Mouse (Mus musculus) urinary bladder, adult 18-20 months (tissue): Measurements from ENCODE around the gene Olfr821.
"Not testable (repeated sequence)": the region's sequence is repeated elsewhere in the genome, so short reads cannot be mapped to it uniquely, and the experiment has no call there.

Experiments
- DNase-seq, 2 experiments: peaks; one replicate each; pipeline ENCODE4 v3.0.0; 2022; ENCODE audit warnings: low spot score in 2 of 2, mixed read lengths in 2 of 2

Olfr821 gene

GRCm38 (mm10) chr10:130030048-130030447 is at the start of gene Olfr821:
TSS of gene Olfr821 (plus strand) at chr10:130030348.
- DNase-seq: no peak

- DNase-seq: not testable (repeated sequence)
Measured at GRCm38 (mm10) chr10:129981867-129982266, 48.3 kb upstream of the Olfr821 start.

GRCm38 (mm10) chr10:129984962-129985361 is 45.2 kb upstream of the Olfr821 start, which contains the start of gene Gm10310:
TSS of gene Gm10310 (minus strand) at chr10:129985062.
- DNase-seq: not testable (repeated sequence)

GRCm38 (mm10) chr10:130004104-130004503 is 26.0 kb upstream of the Olfr821 start:
- DNase-seq: not testable (repeated sequence)

GRCm38 (mm10) chr10:130005366-130005765 is 24.8 kb upstream of the Olfr821 start:
- not testable (repeated sequence) for DNase-seq

- no peak for DNase-seq
Measured at GRCm38 (mm10) chr10:130012321-130012720, 17.8 kb upstream of the Olfr821 start, which contains the start of gene Olfr820. TSS of gene Olfr820 (plus strand) at chr10:130012621.

GRCm38 (mm10) chr10:130037096-130037495 is 6.9 kb downstream of the Olfr821 start:
- DNase-seq: no peak

- no peak for DNase-seq
Measured at GRCm38 (mm10) chr10:130070910-130071309, 40.8 kb downstream of the Olfr821 start, which contains the start of gene Olfr822. TSS of gene Olfr822 (plus strand) at chr10:130071210.
